Mouse (Mus musculus): ENCODE data around the gene Nkapd1.

DNA sequence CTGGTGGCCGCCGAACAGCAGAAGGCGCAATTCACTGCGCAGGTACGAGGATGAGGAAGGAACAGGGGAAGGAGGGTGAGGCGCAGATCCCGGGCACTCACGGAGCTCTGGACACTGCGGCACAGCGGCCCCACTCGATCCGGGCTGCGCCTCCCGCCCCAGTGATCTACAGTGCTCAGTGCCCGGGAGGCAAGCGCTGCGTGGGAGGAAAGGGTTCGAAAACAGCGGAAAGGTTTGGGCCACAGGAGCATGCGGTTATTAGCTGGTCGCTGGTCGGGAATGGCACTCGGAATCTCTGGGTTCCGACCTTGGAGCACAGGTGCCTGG is 13.3 kb downstream of the Nkapd1 start:
- TF ChIP-seq POLR2A (IDR thresholded peaks at IDR 0.05; ENCODE audit: low read depth, low read length) (no peak), CTCF (conservative IDR thresholded peaks at IDR 0.05; ENCODE audit: insufficient read depth, insufficient read length, low read depth, low read length) (0 out of 2 replicates have a peak, but pooled peaks have one; percentile 11)

Measured in kidney, adult 2 months (tissue).